Mouse (Mus musculus) bone marrow macrophage, adult 2 months (primary cell): ENCODE data around the gene Eef2kmt.

Experiments used
- CTCF ChIP-seq: IDR thresholded peaks from 2 replicates; pipeline ENCODE4 v1.5.1; 2012; ENCODE audit warnings: low read depth, mild to moderate bottlenecking, low read length, moderate library complexity
- POLR2A ChIP-seq: IDR thresholded peaks from 2 replicates; pipeline ENCODE4 v1.6.1; 2012; ENCODE audit warnings: mild to moderate bottlenecking, low read depth, low read length, borderline replicate concordance

DNA sequence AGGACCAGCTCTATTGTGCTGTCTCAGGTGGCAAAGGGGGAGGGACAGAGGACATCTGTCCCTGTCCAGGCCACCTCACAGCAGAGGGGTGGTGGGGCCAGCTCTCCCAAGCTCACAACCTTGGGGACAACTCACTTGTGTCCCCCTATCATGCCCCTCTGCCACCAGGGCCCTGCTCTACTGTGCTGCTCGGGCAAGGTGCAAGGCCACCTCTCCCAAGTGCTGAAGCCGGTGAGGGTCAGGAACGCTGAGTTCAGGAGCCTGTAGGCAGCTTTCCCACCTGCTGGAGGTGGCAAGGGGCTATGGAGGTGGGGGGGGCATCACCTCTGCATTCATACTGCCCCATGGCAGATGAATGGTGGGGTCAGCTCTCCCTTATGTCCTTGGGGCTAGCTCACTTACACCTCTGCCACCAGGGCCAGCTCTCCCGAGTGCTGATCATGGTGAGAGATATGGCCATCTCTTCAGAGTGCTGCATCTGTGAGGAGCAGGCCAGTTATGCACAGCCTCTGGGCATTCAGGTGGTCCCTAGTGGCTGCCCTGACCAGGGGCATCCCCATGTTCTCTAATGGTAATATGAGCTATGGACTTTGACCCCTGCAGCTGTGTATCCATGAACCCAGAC is 15.7 kb upstream of the Eef2kmt start:
- TF ChIP-seq CTCF (no peak), POLR2A (no peak)
